Mouse (Mus musculus): ENCODE results near the gene Agpat3.

- TF ChIP-seq GATA1 (IDR thresholded peaks at IDR 0.05; ENCODE audit: low read length) (no peak), TAL1 (IDR thresholded peaks at IDR 0.05; ENCODE audit: low read length) (no peak)
Measured at GRCm38 (mm10) chr10:78244438-78245224, 107.7 kb downstream of the Agpat3 start, which contains the start of gene Trappc10.
